Mouse (Mus musculus) CH12.LX (cell line): ENCODE measurements around the gene Lingo3.

ENCODE experiments used
- CTCF ChIP-seq, 2 experiments: IDR thresholded peaks in 1 of 2; conservative IDR thresholded peaks in 1 of 2; 2 replicates each; pipeline ENCODE4 v1.5.1; 2011 to 2012; ENCODE audit warnings: low read depth in 2 of 2, low read length in 2 of 2, improper control_type of control experiment in 1 of 2, inconsistent platforms in 1 of 2, mild to moderate bottlenecking in 1 of 2, moderate library complexity in 1 of 2
- GABPA ChIP-seq: IDR thresholded peaks from 2 replicates; pipeline ENCODE4 v1.6.1; 2012; ENCODE audit warnings: low read depth, low read length, improper control_type of control experiment, inconsistent platforms; ENCODE audit not compliant: insufficient replicate concordance
- JUND ChIP-seq: conservative IDR thresholded peaks from 2 replicates; pipeline ENCODE4 v1.6.1; 2011; ENCODE audit warnings: low read depth, low read length, improper control_type of control experiment
- MAFK ChIP-seq: IDR thresholded peaks from 2 replicates; pipeline ENCODE4 v1.6.1; 2011; ENCODE audit warnings: low read length, improper control_type of control experiment; ENCODE audit not compliant: insufficient replicate concordance
- NELFE ChIP-seq: IDR thresholded peaks from 2 replicates; pipeline ENCODE4 v1.6.1; 2011; ENCODE audit warnings: low read depth, low read length, improper control_type of control experiment
- POLR2A ChIP-seq: IDR thresholded peaks from 2 replicates; pipeline ENCODE4 v1.6.1; 2011; ENCODE audit warnings: low read depth, mild to moderate bottlenecking, improper control_type of control experiment, low read length
- POLR2AphosphoS2 ChIP-seq: IDR thresholded peaks from 2 replicates; pipeline ENCODE4 v1.6.1; 2011; ENCODE audit warnings: low read depth, low read length, improper control_type of control experiment
- SMC3 ChIP-seq: IDR thresholded peaks from 2 replicates; pipeline ENCODE4 v1.6.1; 2011; ENCODE audit warnings: low read depth, low read length, improper control_type of control experiment
- TBP ChIP-seq: conservative IDR thresholded peaks from 2 replicates; pipeline ENCODE4 v1.6.1; 2011; ENCODE audit warnings: low read depth, low read length, improper control_type of control experiment
- TCF12 ChIP-seq: IDR thresholded peaks from 2 replicates; pipeline ENCODE4 v1.6.1; 2014; ENCODE audit warnings: low read depth, mild to moderate bottlenecking, inconsistent platforms, low read length, improper control_type of control experiment
- USF1 ChIP-seq: IDR thresholded peaks from 2 replicates; pipeline ENCODE4 v1.6.1; 2014; ENCODE audit warnings: low read depth, mild to moderate bottlenecking, inconsistent platforms, low read length, improper control_type of control experiment
- ZNF384 ChIP-seq: IDR thresholded peaks from 2 replicates; pipeline ENCODE4 v1.6.1; 2012; ENCODE audit warnings: low read depth, low read length, improper control_type of control experiment, inconsistent platforms

- TF ChIP-seq POLR2A (no peak), CTCF (conservative IDR thresholded peaks at IDR 0.05 in 1 of 2, IDR thresholded peaks at IDR 0.05 in 1 of 2; ENCODE audit: low read depth in 2 of 2, low read length in 2 of 2) (no peak), MAFK (no peak), TCF12 (no peak), NELFE (no peak), GABPA (no peak), TBP (no peak), SMC3 (no peak), ZNF384 (no peak), USF1 (no peak), JUND (no peak), POLR2AphosphoS2 (no peak)
Measured at GRCm38 (mm10) chr10:80837827-80838226, 6.0 kb downstream of the Lingo3 start.
